Mouse (Mus musculus): Measurements from ENCODE around the gene Mblac2. TPM values are rescaled to one million over a fixed set of nuclear protein-coding genes. Genes with fewer than 3 reads are reported as not detected.

The Mblac2 gene
- total RNA-seq, 2 experiments from 2014 or later = 0.94 to 1.1 TPM

DNA sequence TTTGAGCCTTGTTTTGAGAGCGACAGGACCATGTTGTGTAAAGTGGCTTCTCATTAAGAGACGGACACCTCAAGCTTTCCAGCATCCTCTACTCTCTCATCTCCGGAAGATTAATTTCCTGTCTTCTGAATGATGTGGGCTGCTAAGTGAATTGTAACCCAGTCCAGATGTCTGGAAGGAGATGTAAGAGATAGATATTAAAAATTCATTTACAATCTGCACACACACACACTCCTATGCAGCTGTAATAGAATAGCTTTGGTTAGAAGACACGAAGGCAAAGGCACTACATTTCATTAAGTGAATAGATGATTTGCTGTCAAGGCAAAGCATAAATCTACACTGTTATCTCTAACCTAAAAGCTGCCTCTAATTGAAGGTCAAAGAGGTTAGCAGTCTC, 18.0 kb downstream of the Mblac2 start:
- no peak for DNase-seq
- intact Hi-C loops (cut with DNase I) = no loop called here

DNA sequence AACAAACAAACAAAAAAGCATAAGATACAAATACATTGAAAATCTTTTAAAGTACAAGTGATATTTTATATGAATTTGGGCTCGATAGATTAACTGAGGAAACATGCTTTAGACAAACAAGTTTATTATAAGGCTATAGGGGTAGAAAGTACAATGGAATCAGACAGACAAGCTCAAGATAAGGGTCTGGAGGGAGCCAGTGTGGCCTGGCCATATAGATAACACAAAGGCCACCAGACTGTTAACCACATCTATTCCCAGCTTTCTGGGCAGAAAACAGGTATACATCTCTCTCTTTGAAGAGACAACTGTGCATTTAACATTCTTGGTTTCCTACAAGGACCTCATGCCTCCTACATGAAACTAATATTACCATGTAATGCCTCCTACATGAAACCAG, 19.2 kb downstream of the Mblac2 start:
- DNase-seq = no peak
- intact Hi-C loops (cut with DNase I) = no loop called here

DNA sequence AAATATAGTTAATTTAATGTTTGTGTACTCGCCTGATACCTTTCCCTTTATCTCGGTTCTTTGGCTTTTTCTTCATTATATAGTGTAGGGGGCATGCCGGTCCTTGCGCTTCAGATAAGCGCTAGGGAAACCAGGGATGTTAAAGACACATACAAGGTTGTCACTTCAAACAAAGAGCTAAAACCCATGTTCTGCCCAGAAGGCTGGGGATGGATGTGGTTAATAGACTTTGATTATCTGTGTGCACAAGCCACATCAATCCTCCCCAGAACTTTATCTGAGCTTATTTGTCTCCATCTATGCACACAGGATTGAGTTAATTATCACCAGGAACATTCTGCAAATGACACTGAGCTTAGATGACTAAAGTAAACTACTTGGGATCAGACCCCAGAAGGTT, 25.5 kb downstream of the Mblac2 start:
- DNase-seq = no peak
- intact Hi-C loops (cut with DNase I) = no loop called here

DNA sequence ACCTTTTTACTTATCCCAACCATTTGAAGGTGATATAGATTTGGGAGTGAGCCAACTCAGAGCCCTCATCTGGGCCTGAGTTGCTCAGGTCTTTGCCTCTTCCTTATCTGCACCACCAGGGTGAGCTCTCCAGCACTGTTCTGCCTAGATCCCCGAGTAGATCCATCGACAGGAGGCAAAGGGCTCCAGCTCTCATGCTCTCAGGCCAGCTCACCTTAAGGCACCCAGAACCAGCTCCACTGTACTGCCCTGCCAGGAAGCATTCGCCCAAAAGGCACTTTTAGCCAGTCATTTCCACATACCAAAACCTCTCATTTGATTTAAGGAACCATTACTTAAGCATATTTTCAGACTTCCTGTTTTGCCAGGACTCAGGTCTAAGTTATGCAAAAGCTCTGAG, 29.8 kb downstream of the Mblac2 start:
- DNase-seq = no peak
- intact Hi-C loops (cut with DNase I) = no loop called here

DNA sequence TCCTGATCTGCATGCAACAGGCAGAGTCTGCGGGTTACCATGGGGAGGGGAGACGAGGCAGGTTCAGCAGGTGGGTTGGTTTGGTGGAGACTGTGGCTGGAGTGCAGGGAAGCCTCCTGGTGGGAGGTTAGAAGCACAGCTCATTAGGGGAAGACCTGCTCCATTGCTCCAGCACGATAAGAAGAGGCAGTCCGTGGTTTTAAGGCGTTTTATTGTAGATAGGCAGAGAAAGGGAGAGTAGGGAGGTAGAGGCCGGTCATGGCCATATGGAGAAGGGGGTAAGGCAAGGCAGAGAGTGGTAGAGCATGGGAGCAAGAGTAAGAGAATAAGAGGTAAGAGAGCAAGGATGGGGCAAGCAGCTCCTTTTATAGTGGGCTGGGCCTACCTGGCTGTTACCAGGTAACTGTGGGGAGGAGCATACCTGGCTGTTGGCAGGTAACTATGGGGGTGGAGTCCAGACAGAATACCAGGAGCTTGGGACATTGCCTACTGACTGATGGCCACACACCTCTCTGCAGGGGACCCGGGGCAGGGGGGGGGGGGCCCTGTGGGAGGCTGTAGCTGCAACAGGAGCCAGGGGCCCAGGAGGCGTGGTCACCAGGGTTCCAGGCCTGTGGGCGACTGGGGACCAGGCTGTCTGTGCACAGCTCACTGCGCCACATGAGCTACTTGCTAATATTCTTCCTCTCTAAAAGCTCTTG, 32.4 kb downstream of the Mblac2 start:
- no peak for DNase-seq
- intact Hi-C loops (cut with DNase I) = no loop called here

DNA sequence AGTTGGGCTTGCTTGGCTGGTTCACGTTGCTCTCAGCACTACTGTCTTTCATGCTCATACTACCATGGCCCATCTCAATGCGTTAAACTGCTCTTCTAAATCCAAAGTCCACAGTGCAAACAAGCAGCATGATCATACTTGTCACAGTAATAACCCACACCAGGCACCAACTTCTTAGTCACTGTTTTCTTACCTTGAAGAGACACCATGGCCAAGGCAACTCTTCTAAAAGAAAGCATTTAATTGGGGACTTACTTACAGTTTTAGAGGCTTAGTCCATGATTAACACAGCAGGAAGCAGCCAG, 32.9 kb downstream of the Mblac2 start:
- DNase-seq = no peak
- intact Hi-C loops (cut with DNase I) = no loop called here

DNA sequence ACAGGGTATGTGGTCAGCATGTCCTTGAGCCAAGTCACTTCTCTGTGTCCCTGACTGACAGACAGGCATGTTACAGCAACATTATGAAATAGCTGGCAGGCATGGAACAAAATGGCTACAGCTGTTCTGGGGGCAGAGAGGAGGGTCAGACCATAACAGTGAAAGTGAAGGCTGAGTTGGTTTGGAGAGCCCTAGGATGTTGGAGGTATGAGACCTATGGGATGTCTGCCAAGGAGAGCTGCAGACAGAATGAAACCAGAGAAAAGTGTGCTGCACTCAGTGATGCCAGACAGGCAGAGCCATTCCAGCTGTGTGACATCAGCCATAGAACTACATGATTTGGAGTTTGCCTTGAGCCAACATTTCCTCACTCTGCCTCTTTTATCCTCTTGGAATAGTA, 43.7 kb downstream of the Mblac2 start:
- DNase-seq = no peak
- intact Hi-C loops (cut with DNase I) = no loop called here

DNA sequence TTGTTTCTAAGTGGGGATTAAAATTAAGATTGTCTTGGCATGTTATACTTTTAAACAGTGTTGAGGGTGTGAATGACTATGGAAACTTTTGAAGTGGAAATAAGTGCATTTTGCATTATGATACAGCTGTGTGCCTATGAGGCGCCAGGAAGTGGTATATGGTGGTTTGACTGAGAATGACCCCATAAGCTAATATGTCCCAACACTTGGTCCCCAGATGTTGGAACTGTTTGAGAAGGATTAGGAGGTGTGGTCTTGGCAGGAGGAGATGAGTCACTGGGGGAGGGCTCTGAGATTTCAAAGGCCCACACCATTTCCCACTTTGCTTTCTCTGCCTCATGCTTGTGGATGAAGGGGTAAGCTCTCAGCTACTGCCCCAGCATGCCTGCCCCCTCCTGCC, 44.2 kb downstream of the Mblac2 start:
- intact Hi-C loops (cut with DNase I) = no loop called here
- no peak for DNase-seq

DNA sequence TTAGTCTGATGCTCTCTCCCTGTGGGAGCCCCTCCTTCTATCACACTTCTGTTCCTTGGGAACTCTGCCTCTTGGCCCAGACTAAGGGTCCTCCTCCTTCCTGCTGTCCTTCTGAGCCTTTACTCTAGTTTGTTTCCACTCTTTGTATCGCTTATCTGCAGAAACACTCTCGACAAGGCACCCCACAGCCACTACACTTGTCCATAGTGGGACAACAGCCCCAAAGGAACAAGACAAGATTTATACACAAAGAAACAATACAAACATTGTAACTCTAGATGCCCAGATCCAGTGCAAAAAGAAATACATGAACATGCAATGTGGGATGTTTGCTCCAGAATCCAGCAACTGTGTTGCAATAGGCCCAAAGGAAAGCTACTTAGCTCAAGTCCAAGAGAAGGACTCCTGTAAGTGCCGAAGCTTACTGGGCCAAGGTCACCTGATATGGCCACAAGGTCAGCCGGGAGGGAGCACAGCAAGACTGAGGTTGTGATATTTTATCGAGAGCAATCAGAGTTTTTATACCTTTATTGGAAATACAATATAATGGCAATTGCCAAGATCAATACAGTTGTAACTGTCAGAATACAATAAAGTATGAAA, 46.0 kb downstream of the Mblac2 start:
- intact Hi-C loops (cut with DNase I) = no loop called here
- no peak for DNase-seq

DNA sequence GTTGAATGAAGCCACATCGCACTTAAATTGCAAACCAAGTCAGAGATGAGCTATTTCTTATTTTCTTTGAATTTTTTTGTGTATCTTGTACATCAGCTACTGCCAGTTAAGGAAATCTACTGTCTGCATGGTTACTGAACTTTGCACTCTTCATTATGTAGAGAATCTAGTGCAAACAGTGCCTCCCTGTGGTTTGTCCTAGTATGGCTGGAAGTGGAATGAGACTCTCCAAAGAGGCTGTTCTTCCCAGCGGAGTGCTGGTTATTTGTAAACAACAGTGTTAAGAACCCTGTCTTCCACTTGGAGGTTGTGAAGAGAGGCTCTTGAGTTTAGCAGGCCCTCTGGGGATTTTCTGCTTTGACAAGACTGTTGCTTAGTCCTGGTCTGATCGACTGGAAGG, 49.2 kb downstream of the Mblac2 start:
- DNase-seq = no peak
- intact Hi-C loops (cut with DNase I) = loop anchor here (2.0 to 5.0 kb wide), 2 partner anchors 118 to 322 kb away; no protein-coding TSS in a partner anchor

DNA sequence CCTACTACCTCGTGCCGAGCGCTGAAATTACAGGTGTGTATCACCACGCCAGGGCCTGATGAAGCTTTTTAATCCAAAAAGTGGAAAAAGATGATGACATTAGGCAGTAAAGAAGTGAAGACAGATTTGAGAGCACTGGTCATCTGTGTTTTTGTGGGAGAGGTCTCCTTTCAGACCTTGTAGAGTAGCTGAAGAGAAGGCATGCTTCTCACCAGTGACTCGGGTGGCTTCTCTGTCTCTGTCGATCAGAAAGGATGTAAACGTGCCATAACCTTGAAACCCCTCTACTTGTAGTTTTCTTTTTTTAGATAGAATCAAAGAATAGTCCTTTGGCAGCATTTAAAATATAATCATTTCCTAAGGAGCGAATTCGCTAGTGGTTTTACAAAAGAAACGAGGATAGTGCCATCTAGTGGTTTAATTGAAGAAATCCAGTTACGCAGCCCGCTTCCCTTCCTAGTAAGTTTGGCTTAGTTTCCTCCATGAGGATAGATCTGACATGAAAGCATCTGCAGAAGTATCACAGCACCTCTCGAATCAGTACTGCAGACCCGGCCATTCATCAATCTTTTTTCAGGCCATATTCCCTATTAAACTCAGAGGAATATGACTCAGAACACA, 50.5 kb downstream of the Mblac2 start:
- no peak for DNase-seq
- intact Hi-C loops (cut with DNase I) = loop anchor here (2.0 to 5.0 kb wide), 2 partner anchors 119 to 323 kb away; no protein-coding TSS in a partner anchor

DNA sequence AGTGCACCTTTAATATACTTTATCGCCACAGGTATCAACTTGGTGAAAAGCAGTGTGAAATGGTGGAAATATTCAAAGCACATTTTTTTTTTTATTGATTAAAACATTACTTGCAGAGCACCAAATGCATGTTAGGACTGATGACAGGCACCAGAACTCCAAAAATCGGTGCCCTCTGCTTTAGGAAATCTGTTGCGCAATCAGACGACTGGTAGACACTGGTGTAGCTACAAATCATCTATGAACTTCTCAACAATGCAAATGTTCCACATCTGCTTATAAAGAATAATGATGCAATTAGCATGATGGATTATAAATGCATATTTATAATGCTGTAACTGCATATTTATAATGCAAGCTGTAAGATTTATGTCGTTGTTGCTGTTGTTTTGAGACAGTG, 53.0 kb downstream of the Mblac2 start:
- intact Hi-C loops (cut with DNase I) = loop anchor here (5.0 kb wide), 1 partner anchor 122 kb away; no protein-coding TSS in a partner anchor

DNA sequence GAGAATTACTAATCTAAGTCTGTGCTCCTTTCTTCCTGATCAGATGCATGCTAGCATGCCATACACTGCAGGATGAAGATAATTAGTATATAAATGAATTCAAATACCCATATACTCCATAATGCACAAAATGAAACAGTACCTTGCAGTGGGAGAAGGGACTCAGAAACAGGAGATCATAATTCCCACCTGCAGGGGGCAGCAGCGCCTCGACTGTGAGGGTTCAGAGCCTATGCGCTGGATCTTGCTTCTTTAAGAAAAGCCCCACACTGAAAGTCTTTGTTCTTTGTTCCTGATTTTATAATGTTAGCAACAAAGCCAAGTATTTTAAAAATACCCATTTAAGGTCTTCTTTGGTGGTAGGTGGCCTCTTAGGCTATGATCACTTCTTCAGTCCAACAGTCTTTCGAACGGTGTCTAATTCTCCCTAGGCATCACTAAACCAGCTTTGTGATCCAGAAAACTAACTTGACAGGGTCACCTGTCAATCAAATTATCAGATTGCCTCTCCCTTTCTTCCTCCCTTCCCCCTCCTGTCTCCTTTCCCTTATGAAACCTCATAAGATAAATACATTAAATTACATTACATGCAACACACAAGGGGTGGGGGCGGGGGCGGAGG, 56.0 kb downstream of the Mblac2 start:
- intact Hi-C loops (cut with DNase I) = no loop called here
- DNase-seq = peak; percentile 35 to 46

More for the DNA sequence above, 53.0 kb downstream of the Mblac2 start:
- DNase-seq = no peak

DNA sequence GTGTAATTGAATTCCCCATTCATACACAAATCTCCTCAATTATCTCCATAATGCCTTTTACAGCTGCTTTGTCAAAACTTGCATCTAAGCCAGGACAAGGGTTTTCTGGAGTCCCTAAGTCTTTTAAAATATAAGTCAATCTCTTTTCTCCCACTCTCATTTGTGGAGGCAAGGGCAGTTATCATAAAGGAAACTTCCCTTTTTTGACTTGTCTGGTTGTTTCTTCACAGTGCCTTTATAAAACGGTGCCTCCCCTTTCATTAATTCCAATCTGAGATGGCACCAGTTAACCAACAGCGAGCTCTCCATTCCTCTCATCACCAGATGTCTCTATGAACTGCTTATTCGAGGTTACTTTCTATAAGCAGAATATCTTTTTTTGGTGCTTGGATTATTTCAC, 65.1 kb downstream of the Mblac2 start:
- no peak for DNase-seq
- intact Hi-C loops (cut with DNase I) = no loop called here

DNA sequence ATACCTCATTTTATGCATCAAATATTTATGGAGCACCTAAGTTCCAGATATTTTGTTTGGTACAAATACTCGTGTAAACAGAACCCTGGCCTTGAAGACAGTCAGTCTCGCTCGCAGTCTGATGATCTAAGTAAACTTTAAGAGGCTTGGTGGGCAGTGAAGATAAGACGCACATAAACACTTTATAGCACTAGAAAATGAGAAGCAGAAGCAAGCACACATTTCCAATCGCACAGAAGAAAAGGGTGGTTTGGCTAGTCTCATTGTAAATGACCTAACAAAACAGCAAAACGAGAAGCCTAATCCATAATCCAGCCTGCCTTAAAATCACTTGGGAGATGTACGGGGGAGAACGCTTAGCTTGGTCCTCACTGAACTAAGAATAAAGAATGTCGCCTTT, 71.3 kb downstream of the Mblac2 start:
- DNase-seq = no peak
- intact Hi-C loops (cut with DNase I) = loop anchor here (5.0 to 10.0 kb wide), 3 partner anchors 125 to 1882 kb away; partner anchors contain the start of genes Arrdc3 and Lysmd3

DNA sequence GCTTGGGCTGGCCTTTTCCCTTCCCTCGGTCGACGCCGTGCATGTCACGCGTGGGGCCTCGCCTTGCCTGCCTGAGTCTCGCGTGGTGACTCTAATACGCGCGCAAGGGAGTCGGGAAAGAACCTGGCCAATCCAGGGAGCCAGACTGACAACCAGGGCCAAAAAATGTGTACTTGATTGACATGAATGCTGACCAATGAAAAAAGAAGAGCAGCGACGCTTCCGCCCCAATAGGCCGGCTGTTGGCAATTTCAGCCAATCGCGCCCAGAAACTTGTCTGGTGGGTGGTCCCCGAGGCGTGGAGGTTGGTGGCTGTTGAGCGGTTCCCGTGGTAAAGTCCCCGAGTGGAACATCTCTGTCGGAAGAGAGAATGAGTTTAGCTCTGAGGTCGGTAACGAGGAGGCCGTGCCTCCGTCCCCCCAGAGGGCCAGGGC, 71.8 kb downstream of the Mblac2 start, which contains the start of gene Cetn3:
Cetn3 (plus strand) TSS at position 107 of the 434 bp plus-strand sequence.
- intact Hi-C loops (cut with DNase I) = loop anchor here (5.0 to 10.0 kb wide), 3 partner anchors 126 to 1882 kb away; partner anchors contain the start of genes Arrdc3 and Lysmd3
- peak in 1 of 2 experiments; percentile 89 for DNase-seq

DNA sequence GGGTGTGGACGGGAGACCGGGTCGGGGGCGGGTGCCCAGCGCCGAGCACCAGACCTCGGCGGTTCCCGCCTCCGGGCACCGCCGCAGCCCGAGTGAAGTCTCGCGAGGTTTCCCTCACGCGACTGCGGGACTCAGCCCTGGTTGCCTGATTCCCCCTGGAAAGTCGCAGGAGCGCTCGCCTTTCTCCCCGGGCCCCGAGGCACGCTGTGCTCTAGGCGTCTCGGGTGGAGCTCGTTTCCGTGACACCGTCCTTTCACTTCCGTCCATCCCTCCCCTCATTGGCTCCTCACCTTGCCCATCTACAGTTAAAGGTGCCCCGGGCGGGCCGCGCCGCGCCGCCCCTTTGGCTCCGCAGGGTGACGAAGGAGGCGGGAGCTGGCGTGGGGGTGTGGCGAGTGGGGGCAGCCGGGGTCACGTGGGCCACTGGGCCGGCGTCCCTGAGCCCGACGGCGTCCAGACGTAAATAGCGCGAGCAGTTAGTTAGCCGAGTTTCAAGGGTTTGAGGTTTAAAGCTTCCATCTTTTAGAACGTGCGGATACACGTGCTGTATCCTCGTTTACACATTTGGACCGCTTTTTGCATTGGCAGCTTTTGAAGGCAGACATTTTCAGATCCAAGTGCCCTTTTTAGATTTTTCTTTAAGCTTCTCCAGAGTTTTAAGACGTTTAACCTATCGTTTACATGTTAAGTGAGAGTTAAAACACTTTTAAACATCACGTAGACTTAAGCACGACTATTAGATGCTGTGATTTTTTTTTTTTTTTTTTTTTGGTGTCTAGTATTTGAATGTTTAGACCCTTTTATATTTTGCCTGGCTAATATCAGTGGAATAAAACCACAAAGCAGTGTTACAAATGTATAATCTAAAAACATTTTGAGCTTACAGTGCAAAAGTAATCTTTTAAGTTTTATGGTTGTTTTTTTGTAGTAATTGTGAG, 72.5 kb downstream of the Mblac2 start:
- intact Hi-C loops (cut with DNase I) = loop anchor here (5.0 to 10.0 kb wide), 3 partner anchors 126 to 1881 kb away; partner anchors contain the start of genes Arrdc3 and Lysmd3
- peak; percentile 92 to 98 for DNase-seq

DNA sequence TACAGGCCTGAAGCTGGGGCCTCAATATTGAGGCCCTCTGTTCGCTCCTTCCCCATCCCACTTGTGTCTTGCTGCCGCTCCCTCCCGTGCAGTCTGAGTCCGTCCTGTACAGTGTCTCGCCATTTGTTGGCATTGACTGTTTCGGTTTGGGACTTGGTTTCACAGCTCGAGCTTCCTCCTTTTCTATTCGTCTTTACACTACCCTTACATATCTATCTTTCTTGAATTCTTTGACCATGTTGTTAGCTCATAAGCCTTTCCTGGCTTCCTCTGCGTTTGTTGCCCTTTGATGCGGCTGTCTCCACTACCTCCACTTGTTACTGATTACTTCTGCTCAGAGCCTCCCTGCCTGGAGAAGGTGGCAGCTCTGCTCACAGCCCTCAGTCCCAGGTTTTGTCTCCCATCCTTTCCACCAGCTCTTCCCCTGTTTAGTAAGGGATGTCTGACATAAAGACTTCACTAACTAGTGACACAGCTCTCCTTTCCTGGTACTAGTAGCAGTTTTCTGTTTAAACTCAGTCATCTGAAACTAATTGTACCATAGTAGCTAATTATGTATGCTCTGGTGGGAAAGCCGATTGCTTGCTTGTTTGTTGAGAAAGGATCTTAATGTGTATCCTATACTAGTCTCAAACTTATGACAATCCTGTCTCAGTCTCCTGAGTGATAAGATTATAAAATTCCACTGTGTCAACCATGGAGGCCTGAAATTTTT, 74.8 kb downstream of the Mblac2 start:
- no peak for DNase-seq
- intact Hi-C loops (cut with DNase I) = loop anchor here (10.0 kb wide), 2 partner anchors 901 to 1879 kb away; partner anchors contain the start of gene Arrdc3

DNA sequence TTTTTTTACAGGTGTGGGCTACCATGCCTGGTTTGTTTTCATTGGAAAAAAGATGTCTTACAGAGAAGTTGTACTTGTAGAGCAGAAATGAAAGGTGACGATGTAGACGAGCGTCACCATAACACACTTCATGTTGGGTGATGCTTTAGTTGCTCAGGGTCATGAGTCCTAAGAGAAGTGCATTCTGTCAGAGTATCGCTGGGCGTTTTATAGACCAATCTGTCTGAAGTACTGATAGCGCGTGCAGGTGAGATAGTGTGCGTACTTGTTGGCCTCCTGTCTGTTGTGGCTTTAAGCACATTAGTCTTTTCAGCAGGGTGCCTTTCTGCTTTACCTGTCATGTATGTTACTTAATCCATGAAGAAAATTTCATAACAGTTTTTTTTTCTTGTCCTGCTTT, 79.0 kb downstream of the Mblac2 start:
- intact Hi-C loops (cut with DNase I) = no loop called here
- no peak for DNase-seq
